Mouse (Mus musculus) forebrain, embryonic 13.5 days (tissue): ENCODE measurements around the gene Trabd2b. TPM values are rescaled to one million over a fixed set of nuclear protein-coding genes. Genes with fewer than 3 reads are reported as not detected.

Experiments used
- ATAC-seq: fragments of 200-750 bp; cut with Nextera tagmentation; 2 replicates; pipeline ENCODE4 v1.8.0; 2017
- H3K27ac ChIP-seq: fragments of 300-500 bp; sonication (generic); 2 replicates; pipeline ENCODE4 v1.5.1; 2015; ENCODE audit warnings: inconsistent platforms, mild to moderate bottlenecking, moderate library complexity
- H3K27me3 ChIP-seq: fragments of 300-500 bp; sonication (generic); 2 replicates; pipeline ENCODE4 v1.6.1; 2015; ENCODE audit warnings: mild to moderate bottlenecking, inconsistent platforms
- H3K36me3 ChIP-seq: fragments of 300-500 bp; sonication (generic); 2 replicates; pipeline ENCODE4 v1.6.1; 2015; ENCODE audit warnings: mild to moderate bottlenecking, inconsistent platforms; ENCODE audit not compliant: poor library complexity, severe bottlenecking
- H3K4me1 ChIP-seq: fragments of 300-500 bp; sonication (generic); 2 replicates; pipeline ENCODE4 v1.6.1; 2015; ENCODE audit warnings: inconsistent platforms
- H3K4me2 ChIP-seq: fragments of 300-500 bp; sonication (generic); 2 replicates; pipeline ENCODE4 v1.6.1; 2015; ENCODE audit warnings: inconsistent platforms, mild to moderate bottlenecking, moderate library complexity
- H3K4me3 ChIP-seq: fragments of 300-500 bp; sonication (generic); 2 replicates; pipeline ENCODE4 v1.5.1; 2015; ENCODE audit warnings: mild to moderate bottlenecking, inconsistent platforms
- H3K9ac ChIP-seq: fragments of 300-500 bp; sonication (generic); 2 replicates; pipeline ENCODE4 v1.6.1; 2015; ENCODE audit warnings: mild to moderate bottlenecking, inconsistent platforms
- H3K9me3 ChIP-seq: fragments of 300-500 bp; sonication (generic); replicated peaks from 2 replicates; pipeline ENCODE4 v1.6.1; 2016; ENCODE audit warnings: inconsistent platforms
- WGBS: fragments of 180-500 bp; shearing (Covaris S2); methylation state at CpG from one replicate; pipeline ENCODE4 v1.1.7; 2015; 5-methylcytosine and 5-hydroxymethylcytosine counted together
- polyA plus RNA-seq: library from polyadenylated mRNA; unstranded; fragments of >200 nt; fragmentation: Nextera tagmentation; extraction: Ambion mirVana; gene quantifications from 2 replicates; pipeline ENCODE4 v1.2.1, GENCODE M21; 2015

Gene Trabd2b
- polyA plus RNA-seq, 1 experiment from 2014 or later: 0.27 TPM

DNA sequence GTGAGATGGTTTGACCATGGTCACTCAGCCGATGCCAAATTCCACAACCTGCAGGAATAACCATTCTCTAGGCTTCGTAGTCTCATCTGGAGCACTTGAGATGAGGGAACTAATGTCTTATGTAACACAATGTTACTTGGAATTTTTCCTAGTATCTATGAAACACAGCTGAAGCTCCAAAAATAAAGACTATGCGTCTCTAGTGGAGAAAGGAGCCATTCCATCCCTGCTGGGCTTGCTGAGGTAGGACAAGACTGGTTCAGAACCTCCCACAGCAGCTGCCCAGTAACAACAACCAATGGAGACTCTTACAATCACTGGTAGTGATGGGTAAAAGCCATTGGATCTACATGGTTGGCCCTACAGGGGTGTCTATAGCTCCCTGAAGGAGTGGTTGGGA, 219.4 kb downstream of the Trabd2b start:
- Histone ChIP-seq H3K27me3 (no peaks in the 10 kb centered on the region), H3K4me1 (peaks cover 11% of the 10 kb centered on the region), H3K27ac (no peak overlapping the region), H3K9me3 (no peaks in the 10 kb centered on the region), H3K36me3 (no peaks in the 10 kb centered on the region), H3K9ac (no peak overlapping the region), H3K4me2 (no peak overlapping the region), H3K4me3 (no peak overlapping the region)
- 90% methylated on average over 3 of the region's 3 CpGs for WGBS
- ATAC-seq: no peak

DNA sequence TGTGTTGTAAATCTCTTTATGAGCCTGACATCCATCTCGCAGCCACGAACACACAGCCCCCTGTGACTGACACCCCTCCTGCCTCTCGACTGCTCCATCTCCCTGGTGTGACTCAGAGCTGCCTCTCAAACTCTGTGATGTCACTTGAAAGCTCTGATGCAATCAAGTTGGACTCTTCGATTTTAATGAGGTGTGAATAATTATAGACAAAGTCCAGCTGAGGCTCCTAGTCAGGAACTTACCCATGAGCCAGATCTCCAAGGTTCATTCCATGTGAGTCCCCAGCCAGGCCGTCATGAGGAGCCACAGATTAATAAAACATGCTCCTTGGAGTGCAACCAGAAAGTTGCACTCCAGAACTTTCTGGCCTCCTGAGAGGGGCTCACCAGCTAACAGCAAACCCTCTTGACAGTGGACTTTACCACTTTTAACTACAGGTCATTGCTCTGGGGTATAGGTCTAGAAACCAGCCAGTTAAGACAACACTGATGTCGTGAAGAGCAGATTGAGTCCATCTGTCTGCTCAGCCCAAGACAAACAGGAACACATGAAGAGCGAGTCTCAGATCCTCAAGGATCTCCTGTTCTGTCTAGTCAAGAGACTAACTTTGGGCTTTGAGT, 221.3 kb downstream of the Trabd2b start:
- 83% methylated on average over 7 of the region's 7 CpGs for WGBS

DNA sequence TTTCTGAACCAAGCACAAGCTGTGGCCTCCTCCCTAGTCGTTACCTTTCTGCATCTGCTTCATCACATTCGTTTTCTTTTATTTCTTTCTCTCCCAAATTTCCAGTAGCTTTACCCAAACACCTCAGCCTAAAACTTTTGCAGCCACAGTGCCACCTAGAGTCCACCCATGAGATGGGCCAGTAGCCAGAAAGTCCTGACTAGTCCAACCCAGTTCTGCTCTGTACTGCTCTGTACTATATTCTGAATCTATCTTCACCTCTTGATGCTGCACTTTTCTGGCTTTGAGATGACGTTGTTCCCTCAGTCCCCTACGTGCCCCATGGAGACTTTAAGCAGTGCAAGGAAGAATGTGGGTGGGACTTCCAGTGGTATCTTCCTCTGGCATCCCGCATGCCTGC, 229.4 kb downstream of the Trabd2b start:
- Histone ChIP-seq H3K4me1 (no peaks in the 10 kb centered on the region), H3K36me3 (no peaks in the 10 kb centered on the region), H3K27me3 (0 out of 2 replicates have a peak, but pooled peaks cover 3% of the 10 kb centered on the region), H3K27ac (no peak overlapping the region), H3K9ac (no peak overlapping the region), H3K4me3 (no peak overlapping the region), H3K9me3 (no peaks in the 10 kb centered on the region), H3K4me2 (no peak overlapping the region)
- 28% methylated on average over 5 of the region's 5 CpGs for WGBS
- ATAC-seq: peak; percentile 48; the same call in 1 of the 2 replicates

More for the DNA sequence above, 221.3 kb downstream of the Trabd2b start:
- Histone ChIP-seq H3K36me3 (no peaks in the 10 kb centered on the region), H3K9me3 (no peaks in the 10 kb centered on the region), H3K4me2 (no peak overlapping the region), H3K4me3 (no peak overlapping the region), H3K27ac (no peak overlapping the region), H3K27me3 (no peaks in the 10 kb centered on the region), H3K4me1 (peaks cover 11% of the 10 kb centered on the region), H3K9ac (no peak overlapping the region)
- no peak for ATAC-seq

GRCm38 (mm10) chr4:114636324-114636723, 229.8 kb downstream of the Trabd2b start:
- 0 out of 2 replicates have a peak, but pooled peaks cover 3% of the 10 kb centered on the region for H3K27me3 ChIP-seq
- H3K9me3 ChIP-seq: no peaks in the 10 kb centered on the region
- no peak overlapping the region for H3K9ac ChIP-seq
- no peaks in the 10 kb centered on the region for H3K36me3 ChIP-seq
- no peak overlapping the region for H3K4me2 ChIP-seq
- H3K27ac ChIP-seq: no peak overlapping the region
- no peak overlapping the region for H3K4me3 ChIP-seq
- no peak for ATAC-seq
- no peaks in the 10 kb centered on the region for H3K4me1 ChIP-seq
- 81% methylated on average over 1 of the region's 1 CpGs for WGBS

GRCm38 (mm10) chr4:114637120-114637519, 230.6 kb downstream of the Trabd2b start:
- ATAC-seq: no peak
- H3K36me3 ChIP-seq: no peaks in the 10 kb centered on the region
- no peak overlapping the region for H3K4me3 ChIP-seq
- WGBS: 16% methylated on average over 3 of the region's 3 CpGs
- H3K9me3 ChIP-seq: no peaks in the 10 kb centered on the region
- no peaks in the 10 kb centered on the region for H3K4me1 ChIP-seq
- H3K4me2 ChIP-seq: no peak overlapping the region
- no peak overlapping the region for H3K9ac ChIP-seq
- 0 out of 2 replicates have a peak, but pooled peaks cover 3% of the 10 kb centered on the region for H3K27me3 ChIP-seq
- H3K27ac ChIP-seq: no peak overlapping the region

DNA sequence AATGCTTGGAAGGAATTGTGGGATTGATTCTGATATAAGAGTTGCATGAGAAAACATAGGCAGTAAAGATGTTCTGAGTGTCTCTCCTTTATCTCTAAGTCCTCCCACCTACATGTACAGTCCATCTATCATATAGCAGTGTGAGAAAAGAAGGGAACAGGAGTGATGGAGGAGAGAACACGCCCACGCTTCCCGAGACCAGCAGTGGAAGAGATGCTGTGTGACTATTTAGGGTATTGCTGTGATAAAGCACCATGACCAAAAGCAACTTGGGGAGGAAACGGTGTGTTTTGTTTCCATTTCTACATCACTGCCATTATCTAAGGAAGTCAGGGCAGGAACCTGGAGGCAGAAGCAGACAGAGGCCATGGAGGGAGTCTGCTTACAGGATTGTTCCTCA, 235.9 kb downstream of the Trabd2b start:
- no peak overlapping the region for H3K27ac ChIP-seq
- 92% methylated on average over 4 of the region's 4 CpGs for WGBS
- H3K4me3 ChIP-seq: no peak overlapping the region
- no peak overlapping the region for H3K9ac ChIP-seq
- H3K4me2 ChIP-seq: no peak overlapping the region
- H3K36me3 ChIP-seq: no peaks in the 10 kb centered on the region
- H3K4me1 ChIP-seq: 0 out of 2 replicates have a peak, but pooled peaks cover 2% of the 10 kb centered on the region
- H3K27me3 ChIP-seq: 0 out of 2 replicates have a peak, but pooled peaks cover 3% of the 10 kb centered on the region
- H3K9me3 ChIP-seq: no peaks in the 10 kb centered on the region
- no peak for ATAC-seq

DNA sequence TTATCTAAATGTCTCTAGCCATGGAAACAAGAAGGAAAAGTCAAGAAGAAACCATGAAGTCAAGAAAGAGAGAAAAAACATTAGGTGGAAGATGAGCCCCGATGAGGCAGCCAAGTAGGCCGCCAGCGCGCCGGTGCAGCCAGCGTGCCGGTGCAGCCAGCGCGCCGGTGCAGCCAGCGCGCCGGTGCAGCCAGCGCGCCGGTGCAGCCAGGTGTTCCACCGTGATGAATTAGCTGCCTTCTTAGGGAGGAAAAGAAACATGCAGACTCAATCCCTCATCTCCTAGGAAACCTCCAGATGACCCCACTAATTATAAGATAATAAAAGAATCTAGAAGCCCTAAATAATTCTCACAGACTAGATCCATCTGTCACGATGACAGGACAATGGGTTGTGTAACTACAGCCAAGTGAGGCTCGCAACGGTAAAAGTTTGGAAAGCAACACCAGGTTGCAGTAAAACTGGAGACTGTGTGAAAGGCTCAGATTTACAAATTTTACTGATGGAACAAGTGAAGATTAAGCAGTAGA, 237.2 kb downstream of the Trabd2b start:
- no peak for ATAC-seq
- Histone ChIP-seq H3K27me3 (peaks cover 13% of the 10 kb centered on the region), H3K9ac (no peak overlapping the region), H3K4me2 (no peak overlapping the region), H3K36me3 (no peaks in the 10 kb centered on the region), H3K9me3 (no peaks in the 10 kb centered on the region), H3K27ac (no peak overlapping the region), H3K4me1 (0 out of 2 replicates have a peak, but pooled peaks cover 6% of the 10 kb centered on the region), H3K4me3 (no peak overlapping the region)
- WGBS: 87% methylated on average over 20 of the region's 20 CpGs

DNA sequence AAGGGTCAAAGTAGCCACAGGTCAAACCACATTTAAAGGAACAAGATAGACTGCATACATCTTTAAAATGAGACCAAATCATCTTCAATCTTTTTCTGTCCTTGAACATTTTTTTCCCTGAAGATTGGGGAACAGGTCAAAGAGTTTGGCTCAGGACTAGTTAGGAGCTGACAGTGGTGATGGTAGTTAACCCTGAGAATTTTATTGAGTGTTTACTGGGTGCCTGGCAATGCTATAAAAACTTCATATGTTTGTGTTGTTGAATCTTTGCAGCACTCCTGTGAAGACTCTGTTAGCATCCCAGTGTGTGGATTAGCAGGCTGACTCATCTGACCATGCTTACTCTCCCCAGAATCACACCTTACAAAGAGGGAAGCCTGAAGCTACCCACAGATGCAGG, 238.8 kb downstream of the Trabd2b start:
- Histone ChIP-seq H3K9me3 (no peaks in the 10 kb centered on the region), H3K4me2 (no peak overlapping the region), H3K9ac (no peak overlapping the region), H3K4me3 (no peak overlapping the region), H3K4me1 (0 out of 2 replicates have a peak, but pooled peaks cover 12% of the 10 kb centered on the region), H3K36me3 (no peaks in the 10 kb centered on the region), H3K27me3 (peaks cover 28% of the 10 kb centered on the region), H3K27ac (no peak overlapping the region)
- no peak for ATAC-seq

GRCm38 (mm10) chr4:114646825-114647681, 240.5 kb downstream of the Trabd2b start:
- 0 out of 2 replicates have a peak, but pooled peaks cover 12% of the 10 kb centered on the region for H3K4me1 ChIP-seq
- no peak overlapping the region for H3K9ac ChIP-seq
- no peaks in the 10 kb centered on the region for H3K9me3 ChIP-seq
- H3K4me3 ChIP-seq: no peak overlapping the region
- H3K4me2 ChIP-seq: no peak overlapping the region
- whole genome bisulfite sequencing: 73% methylated on average over 13 of the region's 13 CpGs
- H3K36me3 ChIP-seq: no peaks in the 10 kb centered on the region
- H3K27ac ChIP-seq: no peak overlapping the region
- no peak for ATAC-seq
- peaks cover 34% of the 10 kb centered on the region for H3K27me3 ChIP-seq

GRCm38 (mm10) chr4:114647689-114648088, 241.2 kb downstream of the Trabd2b start:
- 0 out of 2 replicates have a peak, but pooled peaks cover 12% of the 10 kb centered on the region for H3K4me1 ChIP-seq
- peak; percentile 49; the same call in 1 of the 2 replicates for ATAC-seq
- no peak overlapping the region for H3K27ac ChIP-seq
- 8% methylated on average over 4 of the region's 4 CpGs for WGBS
- peaks cover 34% of the 10 kb centered on the region for H3K27me3 ChIP-seq
- H3K9me3 ChIP-seq: no peaks in the 10 kb centered on the region
- H3K4me3 ChIP-seq: no peak overlapping the region
- H3K4me2 ChIP-seq: no peak overlapping the region
- no peak overlapping the region for H3K9ac ChIP-seq
- no peaks in the 10 kb centered on the region for H3K36me3 ChIP-seq

DNA sequence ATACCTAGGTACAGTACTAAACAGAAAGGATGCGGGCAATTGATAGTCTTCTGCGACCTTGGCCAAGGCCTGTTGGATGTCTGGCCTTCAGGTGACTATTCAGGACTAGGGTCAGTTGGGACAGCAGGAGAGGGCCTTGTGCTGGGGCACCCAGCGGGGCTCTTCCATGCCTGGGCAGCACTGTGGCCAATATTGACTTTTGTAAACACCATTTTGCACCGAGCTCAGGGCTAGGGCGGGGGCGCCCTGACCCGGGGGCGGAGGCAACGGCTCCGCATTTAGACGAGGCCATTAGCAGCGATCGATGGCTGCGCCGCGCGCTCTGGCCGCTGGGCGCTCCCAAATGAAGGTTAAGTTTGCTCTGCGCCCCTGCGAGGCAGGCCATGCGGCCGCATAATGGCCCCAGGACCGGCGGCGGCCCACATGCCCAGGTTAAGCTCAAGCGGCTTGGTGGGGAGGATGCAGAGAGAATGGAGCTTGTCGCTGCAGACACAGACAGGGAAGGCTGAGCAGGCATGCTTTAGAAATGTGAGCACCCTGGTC, 242.1 kb downstream of the Trabd2b start:
- Histone ChIP-seq H3K27ac (no peak overlapping the region), H3K27me3 (peaks cover 34% of the 10 kb centered on the region), H3K4me1 (0 out of 2 replicates have a peak, but pooled peaks cover 12% of the 10 kb centered on the region), H3K4me3 (no peak overlapping the region), H3K4me2 (peak overlapping the region; percentile 35), H3K36me3 (no peaks in the 10 kb centered on the region), H3K9me3 (no peaks in the 10 kb centered on the region), H3K9ac (0 out of 2 replicates have a peak overlapping the region, but pooled peaks have one; percentile 34)
- WGBS: 8% methylated on average over 28 of the region's 28 CpGs
- ATAC-seq: 0 out of 2 replicates have a peak, but pooled peaks have one; percentile 26

GRCm38 (mm10) chr4:114650551-114650950, 244.0 kb downstream of the Trabd2b start:
- H3K27me3 ChIP-seq: peaks cover 34% of the 10 kb centered on the region
- H3K36me3 ChIP-seq: no peaks in the 10 kb centered on the region
- no peak overlapping the region for H3K27ac ChIP-seq
- WGBS: 91% methylated on average over 6 of the region's 6 CpGs
- no peak overlapping the region for H3K9ac ChIP-seq
- ATAC-seq: no peak
- H3K9me3 ChIP-seq: no peaks in the 10 kb centered on the region
- H3K4me2 ChIP-seq: no peak overlapping the region
- no peak overlapping the region for H3K4me3 ChIP-seq
- 0 out of 2 replicates have a peak, but pooled peaks cover 10% of the 10 kb centered on the region for H3K4me1 ChIP-seq
